Mouse (Mus musculus) heart, embryonic 10.5 days (tissue): ENCODE measurements around the gene Fkbp1b. TPM values are rescaled to one million over a fixed set of nuclear protein-coding genes. Genes with fewer than 3 reads are reported as not detected.
"Not testable (repeated sequence)": the region's sequence is repeated elsewhere in the genome, so short reads cannot be mapped to it uniquely, and the experiment has no call there.

Source experiments
- DNase-seq: peaks from one replicate; pipeline ENCODE4 v3.0.0-alpha.2; 2017; ENCODE audit warnings: low spot score
- H3K27ac ChIP-seq: fragments of 300-500 bp; sonication (generic); 2 replicates; pipeline ENCODE4 v1.5.1; 2016; ENCODE audit warnings: mild to moderate bottlenecking
- H3K27me3 ChIP-seq: fragments of 300-500 bp; sonication (generic); 2 replicates; pipeline ENCODE4 v1.6.1; 2016; ENCODE audit warnings: mild to moderate bottlenecking; ENCODE audit not compliant: poor library complexity, insufficient read depth, severe bottlenecking
- H3K36me3 ChIP-seq: fragments of 300-500 bp; sonication (generic); 2 replicates; pipeline ENCODE4 v1.6.1; 2016; ENCODE audit warnings: mild to moderate bottlenecking, moderate library complexity
- H3K4me1 ChIP-seq: fragments of 300-500 bp; sonication (generic); 2 replicates; pipeline ENCODE4 v1.6.1; 2016; ENCODE audit warnings: mild to moderate bottlenecking
- H3K4me3 ChIP-seq: fragments of 300-500 bp; sonication (generic); 2 replicates; pipeline ENCODE4 v1.5.1; 2016; ENCODE audit warnings: mild to moderate bottlenecking, moderate library complexity
- H3K9me3 ChIP-seq: fragments of 300-500 bp; sonication (generic); 2 replicates; pipeline ENCODE4 v1.6.1; 2016; ENCODE audit warnings: mild to moderate bottlenecking, moderate library complexity
- WGBS: fragments of 180-500 bp; shearing (Covaris S2); methylation state at CpG from one replicate; pipeline ENCODE4 v1.1.7; 2016; 5-methylcytosine and 5-hydroxymethylcytosine counted together
- polyA plus RNA-seq: library from polyadenylated mRNA; unstranded; fragments of >200 nt; fragmentation: Nextera tagmentation; extraction: Ambion mirVana; gene quantifications from 2 replicates; pipeline ENCODE4 v1.2.1, GENCODE M21; 2016

The Fkbp1b gene
- polyA plus RNA-seq, 1 experiment from 2014 or later: 12.5 TPM

- WGBS: 53% methylated on average over 6 of the region's 6 CpGs
These were observed 1.4 kb downstream of the Fkbp1b start for GRCm38 (mm10) chr12:4840010-4840409.

DNA sequence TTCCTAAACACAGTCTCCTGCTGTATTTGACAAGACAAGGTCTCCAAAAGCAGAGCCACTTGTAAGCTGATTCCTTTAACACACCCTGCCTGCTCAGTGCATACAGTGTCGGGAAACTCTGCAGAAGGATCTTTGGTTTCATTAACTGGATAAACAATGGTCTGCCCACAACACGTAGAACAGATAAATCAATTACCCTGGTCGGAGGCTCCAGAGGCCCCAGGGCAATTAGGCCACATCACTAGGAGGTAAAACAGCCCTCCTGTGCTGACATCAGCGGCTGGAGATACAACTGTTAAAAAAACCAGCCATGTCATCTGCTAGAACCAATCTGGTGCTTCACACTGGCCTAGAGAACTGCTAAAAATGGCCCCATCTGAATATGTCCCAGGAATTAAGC, 4.4 kb downstream of the Fkbp1b start:
- H3K4me1 ChIP-seq: peaks cover 9% of the 10 kb centered on the region; the same call in 1 of the 2 replicates
- no peak overlapping the region for H3K27ac ChIP-seq
- WGBS: 25% methylated on average over 4 of the region's 4 CpGs
- H3K4me3 ChIP-seq: no peak overlapping the region
- 0 out of 2 replicates have a peak, but pooled peaks cover 10% of the 10 kb centered on the region for H3K27me3 ChIP-seq
- no peak for DNase-seq
- H3K36me3 ChIP-seq: peaks cover 6% of the 10 kb centered on the region; the same call in 1 of the 2 replicates
- H3K9me3 ChIP-seq: no peaks in the 10 kb centered on the region

More at GRCm38 (mm10) chr12:4840010-4840409, 1.4 kb downstream of the Fkbp1b start:
- Histone ChIP-seq H3K9me3 (no peaks in the 10 kb centered on the region), H3K27ac (no peak overlapping the region), H3K4me1 (peaks cover 19% of the 10 kb centered on the region), H3K4me3 (no peak overlapping the region), H3K27me3 (0 out of 2 replicates have a peak, but pooled peaks cover 10% of the 10 kb centered on the region), H3K36me3 (no peaks in the 10 kb centered on the region)
- DNase-seq: no peak

DNA sequence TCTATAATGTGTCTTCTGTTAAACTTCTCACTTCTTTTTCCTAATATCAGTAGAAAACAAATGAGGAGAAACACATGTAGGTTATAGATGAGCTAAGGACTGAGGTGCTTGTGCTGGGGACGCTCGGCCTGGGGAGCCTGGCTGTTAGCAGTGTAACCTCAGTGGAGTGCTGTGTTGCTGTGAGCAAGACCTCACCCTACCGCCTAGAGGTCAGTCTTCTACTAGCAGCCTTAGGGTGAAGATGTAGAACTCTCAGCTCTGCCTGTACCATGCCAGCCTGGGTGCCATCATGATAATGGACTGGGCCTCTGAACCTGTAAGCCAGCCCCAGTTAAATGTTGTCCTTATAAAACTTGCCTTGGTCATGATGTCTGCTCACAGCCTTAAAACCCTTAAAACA, 14.1 kb downstream of the Fkbp1b start:
- H3K4me1 ChIP-seq: no peaks in the 10 kb centered on the region
- H3K27me3 ChIP-seq: no peaks in the 10 kb centered on the region
- no peak overlapping the region for H3K4me3 ChIP-seq
- H3K9me3 ChIP-seq: no peaks in the 10 kb centered on the region
- peaks cover 69% of the 10 kb centered on the region for H3K36me3 ChIP-seq
- no peak overlapping the region for H3K27ac ChIP-seq
- DNase-seq: no peak
- WGBS: 71% methylated on average over 3 of the region's 3 CpGs

DNA sequence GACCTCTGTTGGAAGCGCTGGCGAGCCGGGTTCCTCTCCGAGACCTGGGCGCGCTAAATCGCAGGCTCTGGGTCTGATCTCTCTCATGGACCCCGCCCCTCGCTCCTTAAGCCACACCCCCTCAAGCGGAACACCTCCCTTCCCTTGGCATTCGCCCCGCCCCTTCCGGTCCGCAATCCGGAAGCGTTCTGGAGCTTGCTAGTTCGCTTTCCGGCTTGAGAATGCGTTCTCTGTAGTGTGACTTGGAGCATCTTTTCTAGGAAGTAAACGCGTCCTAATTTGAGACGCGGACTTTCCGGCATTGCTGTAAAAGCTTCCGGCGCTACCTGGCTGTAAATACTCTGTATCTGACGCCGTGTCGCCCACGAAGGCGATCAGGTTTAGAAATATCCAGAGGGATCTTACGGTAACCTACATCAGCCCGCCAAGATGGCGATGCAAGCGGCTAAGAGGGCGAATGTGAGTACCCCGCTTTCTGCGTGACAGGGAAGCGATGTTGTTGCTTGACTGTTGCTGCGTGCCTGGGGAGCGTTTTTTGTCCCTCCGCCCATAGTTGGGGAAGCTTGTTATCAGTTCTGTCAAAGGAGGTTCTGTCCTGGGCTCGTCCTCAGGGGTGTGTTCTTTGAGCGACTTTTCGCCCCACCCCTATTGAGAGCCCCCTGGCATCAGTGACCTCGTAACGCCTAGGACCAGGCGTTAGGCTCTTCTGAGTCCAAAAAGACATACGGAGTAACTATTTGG, 23.9 kb downstream of the Fkbp1b start, which contains the start of gene Sf3b6:
Gene Sf3b6 (plus strand): TSS at position 184 of the 741 bp plus-strand sequence.
- Histone ChIP-seq H3K27me3 (no peaks in the 10 kb centered on the region), H3K4me3 (peak within 1 kb of the TSS; percentile 83), H3K36me3 (peaks cover 24% of the 10 kb centered on the region), H3K27ac (peak within 1 kb of the TSS; percentile 94), H3K9me3 (no peaks in the 10 kb centered on the region), H3K4me1 (peaks cover 14% of the 10 kb centered on the region)
- under 1% methylated on average over 49 of the region's 49 CpGs for WGBS
- peak; percentile 99 for DNase-seq

DNA sequence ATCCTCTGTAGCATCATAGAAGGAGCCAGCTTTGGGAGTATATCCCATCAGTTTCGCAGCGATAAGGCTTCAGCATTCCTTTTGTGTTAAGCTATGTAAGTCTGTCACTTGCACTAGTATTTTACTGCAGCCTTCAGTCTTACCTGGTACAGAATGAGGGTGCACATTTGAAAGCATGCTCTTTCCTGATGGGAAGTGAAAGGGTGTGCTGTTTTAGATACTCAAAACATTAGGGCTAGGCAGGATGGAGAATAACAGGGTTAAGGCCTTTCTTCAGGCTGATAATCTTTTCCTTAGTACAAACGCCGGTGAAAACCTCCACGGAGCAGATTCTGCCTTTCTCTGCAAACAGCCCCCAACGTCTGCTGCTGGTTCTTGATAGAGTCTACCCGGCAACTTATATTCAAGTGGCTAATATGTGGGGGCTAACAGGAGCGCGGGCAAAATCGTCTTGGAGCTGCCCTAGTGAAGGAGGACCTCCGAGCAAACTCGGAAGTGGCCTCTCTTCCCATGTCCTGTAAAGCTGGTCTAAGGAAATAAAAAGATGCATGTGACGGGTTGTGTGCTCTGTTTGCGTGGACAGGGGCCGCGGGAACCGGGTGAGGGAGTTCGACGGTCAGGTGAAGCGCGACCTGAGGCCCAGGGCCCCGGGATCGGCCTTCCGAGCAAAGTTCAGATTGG, 24.6 kb downstream of the Fkbp1b start:
- peaks cover 14% of the 10 kb centered on the region for H3K4me1 ChIP-seq
- H3K9me3 ChIP-seq: no peaks in the 10 kb centered on the region
- no peaks in the 10 kb centered on the region for H3K27me3 ChIP-seq
- H3K27ac ChIP-seq: peak overlapping the region; percentile 94
- peaks cover 19% of the 10 kb centered on the region for H3K36me3 ChIP-seq
- no peak for DNase-seq
- WGBS: 9% methylated on average over 24 of the region's 24 CpGs
- H3K4me3 ChIP-seq: peak overlapping the region; percentile 83

- Histone ChIP-seq H3K36me3 (no peaks in the 10 kb centered on the region), H3K27me3 (no peaks in the 10 kb centered on the region), H3K4me1 (peaks cover 13% of the 10 kb centered on the region), H3K4me3 (no peak overlapping the region), H3K27ac (no peak overlapping the region), H3K9me3 (no peaks in the 10 kb centered on the region)
- WGBS: 89% methylated on average over 4 of the region's 4 CpGs
- no peak for DNase-seq
These were observed 27.8 kb downstream of the Fkbp1b start for GRCm38 (mm10) chr12:4813636-4814035.

DNA sequence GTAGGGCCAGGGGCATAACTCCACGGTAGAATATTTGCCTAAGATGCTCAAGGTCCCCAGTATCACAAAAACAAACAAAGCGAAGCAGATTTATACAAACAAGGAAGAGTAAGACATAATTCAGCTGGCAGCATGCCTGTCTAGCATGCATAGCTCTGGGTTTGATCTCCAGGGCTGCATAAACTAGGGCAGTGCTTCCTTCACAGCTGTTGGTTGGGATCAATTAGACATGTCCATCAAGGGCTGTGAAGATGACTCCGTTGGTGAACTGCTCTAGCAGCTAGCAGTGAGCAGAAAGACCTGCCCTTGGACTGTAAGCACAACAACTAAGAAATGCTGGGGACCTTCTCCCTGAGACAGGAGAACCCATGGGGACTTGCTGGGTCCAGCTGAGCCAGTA, 29.7 kb downstream of the Fkbp1b start:
- no peaks in the 10 kb centered on the region for H3K9me3 ChIP-seq
- no peak for DNase-seq
- 64% methylated on average over 3 of the region's 3 CpGs for WGBS
- H3K4me3 ChIP-seq: no peak overlapping the region
- H3K27ac ChIP-seq: no peak overlapping the region
- H3K4me1 ChIP-seq: peaks cover 3% of the 10 kb centered on the region; the same call in 1 of the 2 replicates
- H3K36me3 ChIP-seq: no peaks in the 10 kb centered on the region
- no peaks in the 10 kb centered on the region for H3K27me3 ChIP-seq

- H3K27ac ChIP-seq: no peak overlapping the region
- H3K4me3 ChIP-seq: no peak overlapping the region
- no peaks in the 10 kb centered on the region for H3K27me3 ChIP-seq
- H3K36me3 ChIP-seq: no peaks in the 10 kb centered on the region
- no peaks in the 10 kb centered on the region for H3K9me3 ChIP-seq
- H3K4me1 ChIP-seq: no peaks in the 10 kb centered on the region
- DNase-seq: no peak
- WGBS: 71% methylated on average over 4 of the region's 4 CpGs
These were observed 30.4 kb downstream of the Fkbp1b start for GRCm38 (mm10) chr12:4811036-4811435.

- not testable (repeated sequence) for DNase-seq, H3K27ac ChIP-seq
- 85% methylated on average over 6 of the region's 6 CpGs for WGBS
These were observed 43.9 kb downstream of the Fkbp1b start for GRCm38 (mm10) chr12:4797471-4797870.

DNA sequence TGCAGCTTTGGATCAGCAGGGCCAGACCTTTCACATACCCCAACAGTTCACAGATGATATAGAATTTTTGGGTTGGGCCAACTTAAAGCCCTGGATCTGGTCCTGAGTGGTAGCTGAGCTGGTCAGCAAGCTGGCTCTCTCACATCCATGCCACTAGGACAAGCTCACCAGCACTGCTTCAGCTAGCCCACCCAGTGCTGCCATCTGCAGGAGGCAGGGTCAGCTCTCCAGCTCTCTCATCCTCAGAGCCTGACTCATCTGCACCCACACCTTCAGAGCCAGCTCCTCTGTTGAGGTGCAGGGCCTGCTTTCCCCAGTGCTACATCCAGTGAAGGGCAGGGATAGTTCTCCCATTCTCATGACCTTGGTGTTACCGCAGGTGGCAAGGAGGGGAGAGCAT, 47.7 kb downstream of the Fkbp1b start:
- H3K4me1 ChIP-seq: no peaks in the 10 kb centered on the region
- no peaks in the 10 kb centered on the region for H3K9me3 ChIP-seq
- H3K27me3 ChIP-seq: no peaks in the 10 kb centered on the region
- 82% methylated on average over 1 of the region's 1 CpGs for WGBS
- H3K36me3 ChIP-seq: no peaks in the 10 kb centered on the region
- H3K4me3 ChIP-seq: no peak overlapping the region
- DNase-seq: peak; percentile 77
- H3K27ac ChIP-seq: no peak overlapping the region

More at GRCm38 (mm10) chr12:4797471-4797870, 43.9 kb downstream of the Fkbp1b start:
- H3K36me3 ChIP-seq, H3K27me3 ChIP-seq, H3K4me1 ChIP-seq, H3K4me3 ChIP-seq, H3K9me3 ChIP-seq: not testable (repeated sequence)

DNA sequence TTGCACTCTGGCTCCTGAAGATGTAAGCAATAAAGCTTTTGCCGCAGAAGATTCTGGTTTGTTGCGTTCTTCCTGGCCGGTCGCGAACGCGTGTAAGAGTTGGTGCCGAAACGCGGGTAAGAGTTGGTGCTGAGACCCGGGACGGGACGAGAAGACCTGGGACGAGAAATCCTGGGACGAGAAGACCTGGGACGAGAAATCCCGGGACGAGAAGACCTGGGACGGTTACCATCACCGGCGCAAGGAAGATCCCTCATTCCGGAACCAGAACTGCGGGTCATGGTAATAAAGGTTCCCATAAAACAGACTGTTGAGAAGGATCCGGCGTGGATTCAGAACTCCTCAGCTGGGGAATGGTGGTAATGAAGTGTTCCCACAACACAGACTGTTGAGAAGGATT, 53.3 kb downstream of the Fkbp1b start:
- H3K27ac ChIP-seq, H3K27me3 ChIP-seq, H3K36me3 ChIP-seq, H3K9me3 ChIP-seq, H3K4me3 ChIP-seq, DNase-seq, H3K4me1 ChIP-seq: not testable (repeated sequence)
- WGBS: 92% methylated on average over 25 of the region's 25 CpGs

GRCm38 (mm10) chr12:4784466-4784865, 56.9 kb downstream of the Fkbp1b start:
- no peaks in the 10 kb centered on the region for H3K36me3 ChIP-seq
- H3K27me3 ChIP-seq: no peaks in the 10 kb centered on the region
- H3K9me3 ChIP-seq: no peaks in the 10 kb centered on the region
- 71% methylated on average over 2 of the region's 2 CpGs for WGBS
- DNase-seq: no peak
- no peak overlapping the region for H3K4me3 ChIP-seq
- H3K27ac ChIP-seq: no peak overlapping the region
- H3K4me1 ChIP-seq: no peaks in the 10 kb centered on the region

- no peaks in the 10 kb centered on the region for H3K27me3 ChIP-seq
- no peak overlapping the region for H3K4me3 ChIP-seq
- WGBS: 56% methylated on average over 5 of the region's 5 CpGs
- H3K36me3 ChIP-seq: no peaks in the 10 kb centered on the region
- DNase-seq: no peak
- H3K27ac ChIP-seq: no peak overlapping the region
- H3K4me1 ChIP-seq: no peaks in the 10 kb centered on the region
- no peaks in the 10 kb centered on the region for H3K9me3 ChIP-seq
These were observed 57.8 kb downstream of the Fkbp1b start for GRCm38 (mm10) chr12:4783598-4783997.
